Mouse (Mus musculus): ENCODE results near the gene Wdr75.

DNA sequence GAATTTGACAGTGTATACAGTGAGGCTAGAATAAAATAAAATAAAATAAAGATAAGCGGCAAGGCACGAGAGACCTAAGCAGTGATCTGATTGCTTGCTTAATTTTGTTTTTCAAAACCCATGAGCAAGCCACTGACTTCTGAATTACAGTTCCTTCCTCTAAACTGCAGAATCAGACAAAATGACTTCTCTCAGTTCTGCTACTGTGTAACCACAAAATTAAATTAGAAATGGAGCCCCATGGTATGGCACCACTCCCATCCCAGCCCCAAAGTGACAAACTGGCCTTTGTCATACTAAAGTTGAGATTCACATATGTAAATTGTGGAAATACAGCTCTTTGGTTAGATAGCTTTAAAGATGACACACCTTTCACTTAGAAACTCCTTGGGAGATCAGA is 31.8 kb downstream of the Wdr75 start:
- no peak for TF ChIP-seq CTCF (IDR thresholded peaks at IDR 0.05; ENCODE audit: low read depth, low read length)
- TF ChIP-seq GATA1 (IDR thresholded peaks at IDR 0.05; ENCODE audit: borderline replicate concordance, low read length), result no peak
- no peak for TF ChIP-seq POLR2AphosphoS5 (IDR thresholded peaks at IDR 0.05; ENCODE audit: insufficient replicate concordance, low read depth, low read length)
- TF ChIP-seq TAL1 (conservative IDR thresholded peaks at IDR 0.05; ENCODE audit: low read depth, low read length), result no peak
